ENCODE assay signal across 8 mouse cellular contexts in the genomic region with DNA sequence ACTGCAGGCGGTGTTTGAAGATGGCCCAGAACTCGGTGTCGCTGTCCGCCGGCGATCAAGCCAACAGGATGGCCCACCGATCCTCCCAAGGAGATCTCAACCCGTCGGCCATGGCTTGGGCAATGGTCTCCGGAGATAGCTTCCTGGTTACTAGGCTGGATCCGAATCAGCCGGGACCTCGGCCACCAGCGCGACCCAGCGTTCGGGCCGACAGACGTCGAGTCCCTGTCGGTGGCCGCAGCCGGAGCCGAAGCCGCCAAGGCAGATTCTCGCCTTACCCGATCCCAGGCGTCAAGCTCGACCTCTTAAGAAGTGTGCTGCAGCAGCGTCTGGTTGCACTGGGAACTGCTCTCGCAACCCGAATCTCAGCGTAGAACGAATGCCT. TPM values are rescaled to one million over a fixed set of nuclear protein-coding genes. Genes with fewer than 3 reads are reported as not detected.
A peak's percentile ranks its signal among the peaks of the same experiment; 100 is the strongest.
DNase-seq lines count a peak whose midpoint lies in the region; ATAC-seq and TF ChIP-seq lines count a peak whose summit lies in the region.

No protein-coding gene starts in this region.

- no peak for DNase-seq in heart, postnatal 36 days
- DNase-seq in Patski (ENCODE audit: low read depth, low spot score): no peak
- DNase-seq in forebrain, postnatal 0 days: no peak
- no peak for DNase-seq in liver, postnatal 0 days
- no peak for DNase-seq in right cerebral cortex, postnatal 14 days
- DNase-seq in urinary bladder, adult 2 months (ENCODE audit: low spot score): no peak
- DNase-seq in right cerebral cortex, adult 2 months (ENCODE audit: low spot score in 2 of 2): no peak

- H3K9ac ChIP-seq in heart, embryonic 16.5 days (ENCODE audit: low read length): peak overlapping the region; percentile 98
- peak overlapping the region; percentile 78 for H3K9ac ChIP-seq in forebrain, postnatal 0 days
- peak overlapping the region; percentile 81 for H3K9ac ChIP-seq in liver, postnatal 0 days (replicated peaks)

- H3K4me1 ChIP-seq in heart, embryonic 16.5 days (ENCODE audit: control insufficient read depth, insufficient read depth, low read length): peaks cover 15% of the 10 kb centered on the region
- H3K4me1 ChIP-seq in forebrain, postnatal 0 days (ENCODE audit: insufficient read depth): peaks cover 12% of the 10 kb centered on the region
- H3K4me1 ChIP-seq in liver, postnatal 0 days (ENCODE audit: insufficient read depth): peaks cover 22% of the 10 kb centered on the region

- peak overlapping the region; percentile 96 for H3K4me3 ChIP-seq in heart, embryonic 16.5 days (ENCODE audit: low read length)
- peak overlapping the region; percentile 77 for H3K4me3 ChIP-seq in forebrain, postnatal 0 days (ENCODE audit: low read depth, low read length)
- H3K4me3 ChIP-seq in liver, postnatal 0 days (ENCODE audit: low read depth, low read length): peak overlapping the region; percentile 77

- in situ Hi-C loops in Patski (cut with MboI; ENCODE audit: low pct_unique_long_range_greater_than_20kb): loop anchor here (10.0 kb wide), 1 partner anchor 109 kb away; a partner anchor contains a TSS

- CTCF ChIA-PET in Patski (lab: Charles Lee): interaction anchor here (1.1 to 1.2 kb wide), 2 partner anchors 13 to 91 kb away, joined by 3 to 4 read pairs; no protein-coding TSS in a partner anchor

- no peak for TF ChIP-seq CTCF in Patski (IDR thresholded peaks at IDR 0.05)
- TF ChIP-seq CTCF in forebrain, postnatal 0 days (IDR thresholded peaks at IDR 0.05; ENCODE audit: low read depth): no peak
- no peak for TF ChIP-seq CTCF in liver, postnatal 0 days (IDR thresholded peaks at IDR 0.05; ENCODE audit: low read depth)

- peak overlapping the region; percentile 84 for H3K27ac ChIP-seq in heart, embryonic 16.5 days (ENCODE audit: low read length)
- H3K27ac ChIP-seq in forebrain, postnatal 0 days (ENCODE audit: low read depth, low read length): peak overlapping the region; percentile 98
- H3K27ac ChIP-seq in liver, postnatal 0 days (ENCODE audit: low read depth): peak overlapping the region; percentile 92

- H3K27me3 ChIP-seq in heart, embryonic 16.5 days (ENCODE audit: control insufficient read depth, insufficient read depth, low read length): no peaks in the 10 kb centered on the region
- H3K27me3 ChIP-seq in Patski: no peaks in the 10 kb centered on the region
- no peaks in the 10 kb centered on the region for H3K27me3 ChIP-seq in forebrain, postnatal 0 days (ENCODE audit: insufficient read depth, low read length)
- H3K27me3 ChIP-seq in liver, postnatal 0 days (ENCODE audit: insufficient read depth, low read length): no peaks in the 10 kb centered on the region

- peak overlapping the region; percentile 85 for H3K4me2 ChIP-seq in heart, embryonic 16.5 days (ENCODE audit: low read depth, low read length)
- H3K4me2 ChIP-seq in forebrain, postnatal 0 days (ENCODE audit: low read depth): peak overlapping the region; percentile 84
- H3K4me2 ChIP-seq in liver, postnatal 0 days (ENCODE audit: low read depth, low read length): peak overlapping the region; percentile 84

- H3K9me3 ChIP-seq in heart, embryonic 16.5 days (replicated peaks; ENCODE audit: control insufficient read depth, low read length): no peaks in the 10 kb centered on the region; the same call in none of the 2 replicates
- no peaks in the 10 kb centered on the region for H3K9me3 ChIP-seq in forebrain, postnatal 0 days (ENCODE audit: low read length)
- H3K9me3 ChIP-seq in liver, postnatal 0 days (ENCODE audit: low read length): no peaks in the 10 kb centered on the region

- 5% methylated on average over 34 of the region's 34 CpGs for WGBS in heart, embryonic 16.5 days
- WGBS in forebrain, postnatal 0 days: 5% methylated on average over 34 of the region's 34 CpGs
- 5% methylated on average over 33 of the region's 34 CpGs for WGBS in liver, postnatal 0 days (ENCODE audit: insufficient replicate concordance)

- TF ChIP-seq EP300 in liver, postnatal 0 days (IDR thresholded peaks at IDR 0.05; ENCODE audit: low read depth): no peak

- ATAC-seq in heart, embryonic 16.5 days (replicated peaks; ENCODE audit: extremely low read depth, insufficient read depth, low FRiP score): peak; percentile 43
- ATAC-seq in Patski: peak; percentile 27
- ATAC-seq in forebrain, postnatal 0 days: peak; percentile 55
- ATAC-seq in liver, postnatal 0 days: peak; percentile 56

- intact Hi-C loops in heart, postnatal 36 days (cut with DNase I): loop anchor here (1.0 to 10.0 kb wide), 2 partner anchors 15 to 489 kb away; a partner anchor contains a TSS

- POLR2A ChIA-PET in Patski (lab: Charles Lee): interaction anchor here (1.2 kb wide), 1 partner anchor 109 kb away, joined by 3 read pairs; a partner anchor contains a TSS

- peaks cover 25% of the 10 kb centered on the region for H3K36me3 ChIP-seq in heart, embryonic 16.5 days (ENCODE audit: control insufficient read depth, insufficient read depth)
- peaks cover 24% of the 10 kb centered on the region for H3K36me3 ChIP-seq in forebrain, postnatal 0 days (ENCODE audit: insufficient read depth)
- peaks cover 31% of the 10 kb centered on the region for H3K36me3 ChIP-seq in liver, postnatal 0 days (replicated peaks; ENCODE audit: insufficient read depth, low read length)

RNA-seq across cellular contexts. Expression of a gene that starts 0.3 kb away (rescaled TPM):
- 31.6 and 32.3 TPM in 2 replicates for polyA plus RNA-seq in heart, embryonic 16.5 days (2015; fragmentation: Nextera tagmentation; extraction: Ambion mirVana)
- 10 to 100 TPM; 28.3 to 33.0 TPM for total RNA-seq in heart, postnatal 36 days (2021)
- polyA plus RNA-seq in Patski (2021): 17.0 TPM
- total RNA-seq in forebrain, postnatal 0 days (2014; rRNA removed): 24.4 and 24.6 TPM in 2 replicates
- polyA plus RNA-seq in forebrain, postnatal 0 days (2015; fragmentation: Nextera tagmentation; extraction: Ambion mirVana): 23.3 and 30.7 TPM in 2 replicates
- polyA plus RNA-seq in liver, postnatal 0 days (2015; fragmentation: Nextera tagmentation; extraction: Ambion mirVana): 62.8 and 64.2 TPM in 2 replicates
- 26.3 and 29.8 TPM in 2 replicates for polyA plus RNA-seq in urinary bladder, adult 2 months (2012; rRNA removed)

RNA-seq across cellular contexts. Expression of a gene that starts 0.4 kb away (rescaled TPM):
- 80.3 and 89.8 TPM in 2 replicates for polyA plus RNA-seq in heart, embryonic 16.5 days (2015; fragmentation: Nextera tagmentation; extraction: Ambion mirVana)
- 10 to 100 TPM; 24.0 to 24.1 TPM for total RNA-seq in heart, postnatal 36 days (2021)
- polyA plus RNA-seq in Patski (2021): 57.6 TPM
- 70.9 and 74.4 TPM in 2 replicates for total RNA-seq in forebrain, postnatal 0 days (2014; rRNA removed)
- polyA plus RNA-seq in forebrain, postnatal 0 days (2015; fragmentation: Nextera tagmentation; extraction: Ambion mirVana): 86.8 and 92.7 TPM in 2 replicates
- 52.1 and 54.0 TPM in 2 replicates for polyA plus RNA-seq in liver, postnatal 0 days (2015; fragmentation: Nextera tagmentation; extraction: Ambion mirVana)
- polyA plus RNA-seq in urinary bladder, adult 2 months (2012; rRNA removed): 53.6 and 58.4 TPM in 2 replicates

RNA-seq across cellular contexts. Expression of a gene that starts 15.1 kb away (rescaled TPM):
- polyA plus RNA-seq in heart, embryonic 16.5 days (2015; fragmentation: Nextera tagmentation; extraction: Ambion mirVana): 102 and 108 TPM in 2 replicates
- 10 to 100 TPM; 62.4 to 67.1 TPM for total RNA-seq in heart, postnatal 36 days (2021)
- polyA plus RNA-seq in Patski (2021): 166 TPM
- total RNA-seq in forebrain, postnatal 0 days (2014; rRNA removed): 61.2 and 83.9 TPM in 2 replicates
- polyA plus RNA-seq in forebrain, postnatal 0 days (2015; fragmentation: Nextera tagmentation; extraction: Ambion mirVana): 108 and 109 TPM in 2 replicates
- polyA plus RNA-seq in liver, postnatal 0 days (2015; fragmentation: Nextera tagmentation; extraction: Ambion mirVana): 61.5 and 65.9 TPM in 2 replicates
- 412 and 443 TPM in 2 replicates for polyA plus RNA-seq in urinary bladder, adult 2 months (2012; rRNA removed)
